Mouse (Mus musculus) ovary, postnatal 10 days (tissue): Measurements from ENCODE around the gene Klrb1f.
"Not testable (repeated sequence)": the region's sequence is repeated elsewhere in the genome, so short reads cannot be mapped to it uniquely, and the experiment has no call there.

Experiments
- DNase-seq: peaks from one replicate; pipeline ENCODE4 v3.0.0; 2022; ENCODE audit warnings: low spot score

The Klrb1f gene

DNA sequence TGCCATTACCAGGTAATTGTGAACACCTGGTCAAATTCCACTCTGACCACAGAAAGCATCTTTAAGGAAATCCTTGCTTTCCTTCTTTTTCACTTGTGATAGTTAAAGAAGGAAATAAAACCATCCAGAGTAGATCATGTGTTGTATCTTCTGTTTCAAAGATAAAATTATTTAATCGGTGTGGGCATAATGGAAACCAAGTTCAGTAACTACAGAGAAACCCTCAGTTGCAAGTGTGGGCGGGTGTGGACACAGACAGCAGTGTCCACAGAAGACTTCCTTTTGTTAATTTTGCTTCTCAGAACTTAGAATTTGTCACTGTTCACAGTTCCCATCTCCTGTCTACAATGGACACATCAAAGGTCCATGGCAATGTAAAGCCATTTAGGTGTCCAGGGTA is at the start of gene Klrb1f:
Klrb1f (plus strand) TSS at position 301 of the 400 bp plus-strand sequence.
- DNase-seq = no peak

DNA sequence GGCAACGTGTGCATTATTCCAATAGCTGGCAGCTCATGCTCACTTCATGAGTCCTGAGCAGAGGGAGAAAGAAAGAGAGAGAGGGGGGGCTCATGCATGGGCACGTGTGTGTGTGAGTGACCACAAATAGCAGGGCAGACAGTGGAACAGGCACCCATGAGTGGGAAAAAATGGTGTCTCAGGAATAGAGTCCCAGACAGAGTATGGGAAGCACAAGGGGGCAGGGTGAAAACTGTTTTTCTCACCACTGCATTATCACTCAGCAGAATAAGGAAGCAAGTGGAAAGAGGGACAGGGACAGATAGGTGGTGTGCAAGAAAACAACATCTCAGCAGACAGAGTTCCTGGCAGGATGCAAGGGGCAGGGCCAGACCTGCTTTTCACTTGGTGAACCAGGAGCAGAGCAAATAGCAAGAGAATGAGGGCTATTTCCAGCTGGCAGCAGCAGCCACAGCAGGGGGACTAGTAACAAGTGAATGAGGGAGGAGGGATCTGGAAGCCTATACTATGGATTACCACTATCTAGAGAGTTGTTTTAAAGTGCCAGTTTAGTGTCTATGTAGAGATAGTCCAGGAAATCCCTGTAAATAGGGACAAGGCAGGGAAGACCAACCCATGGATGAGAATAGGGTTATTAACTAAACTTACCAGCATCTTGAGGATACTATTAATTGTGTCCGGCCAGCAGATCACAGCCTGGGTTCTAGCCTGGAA is 49.5 kb upstream of the Klrb1f start:
- no peak for DNase-seq

DNA sequence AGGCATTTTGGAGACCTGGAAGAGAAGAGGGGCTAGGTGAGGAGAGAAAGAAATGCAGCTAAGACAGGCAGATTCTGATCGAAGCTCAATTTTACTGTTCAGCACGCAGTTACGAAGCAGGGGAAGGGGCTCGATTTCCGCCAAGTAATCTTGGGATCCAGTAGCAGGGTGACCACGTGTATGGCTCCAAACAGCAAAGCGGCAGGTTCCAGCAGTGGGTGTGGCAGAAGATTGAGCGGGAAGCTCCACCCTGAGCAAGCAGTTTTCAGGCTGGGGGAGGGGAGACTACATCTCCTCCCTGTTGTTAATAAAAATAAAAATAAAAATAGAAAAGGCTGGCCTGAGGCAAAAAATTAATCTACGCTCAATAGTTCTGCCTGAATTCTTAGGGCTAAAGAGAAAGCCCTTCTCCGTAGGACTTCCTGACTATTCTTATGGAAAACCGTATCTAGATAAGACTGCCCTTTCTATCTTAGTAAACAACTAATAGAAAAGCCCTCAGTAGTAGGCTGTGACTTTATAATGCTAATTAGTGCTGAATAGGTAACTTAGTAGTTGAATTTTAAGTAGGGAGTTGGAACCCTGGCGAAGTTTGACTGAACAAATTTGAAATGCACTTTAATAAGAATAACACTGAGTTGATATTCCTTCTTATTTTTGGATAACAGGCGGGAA is 48.8 kb upstream of the Klrb1f start:
- no peak for DNase-seq

DNA sequence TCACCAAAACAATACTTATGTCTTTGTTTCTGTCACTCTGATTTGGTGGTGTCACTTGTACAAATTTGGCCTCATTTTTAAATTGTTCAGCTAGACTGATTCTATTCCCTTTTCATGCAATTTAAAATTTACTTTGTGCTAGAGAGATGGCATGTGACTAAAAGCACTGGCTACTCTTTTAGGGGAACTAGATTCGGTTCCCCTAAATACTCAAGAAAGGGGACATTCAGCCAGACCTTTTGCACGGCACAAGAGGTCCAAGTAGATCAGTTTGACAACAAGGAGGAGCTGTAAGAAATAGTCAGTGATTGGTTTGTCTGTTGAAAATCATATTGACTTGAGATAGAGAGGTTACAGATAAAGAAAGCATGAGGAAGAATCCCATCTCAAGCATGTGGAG is 44.3 kb upstream of the Klrb1f start:
- DNase-seq = no peak

DNA sequence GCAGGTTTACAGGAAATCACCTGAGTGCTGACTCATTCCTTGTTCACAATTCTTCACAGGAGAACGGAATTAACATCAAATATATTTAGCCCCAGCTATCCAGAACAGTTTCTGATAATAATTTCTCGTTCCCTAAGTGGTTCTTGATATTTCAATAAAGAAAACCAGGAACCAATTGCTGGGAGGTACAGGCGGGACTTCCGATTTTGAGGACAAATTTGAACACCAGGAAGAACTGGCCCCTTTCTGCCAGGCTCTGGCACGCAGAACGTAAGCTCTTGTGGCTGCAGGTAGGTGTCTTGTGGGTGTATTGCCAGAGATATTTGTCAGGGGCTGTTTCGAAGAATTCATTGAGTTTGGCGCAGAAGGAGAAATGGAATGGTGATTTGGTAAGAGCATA is 37.1 kb upstream of the Klrb1f start:
- DNase-seq = no peak

DNA sequence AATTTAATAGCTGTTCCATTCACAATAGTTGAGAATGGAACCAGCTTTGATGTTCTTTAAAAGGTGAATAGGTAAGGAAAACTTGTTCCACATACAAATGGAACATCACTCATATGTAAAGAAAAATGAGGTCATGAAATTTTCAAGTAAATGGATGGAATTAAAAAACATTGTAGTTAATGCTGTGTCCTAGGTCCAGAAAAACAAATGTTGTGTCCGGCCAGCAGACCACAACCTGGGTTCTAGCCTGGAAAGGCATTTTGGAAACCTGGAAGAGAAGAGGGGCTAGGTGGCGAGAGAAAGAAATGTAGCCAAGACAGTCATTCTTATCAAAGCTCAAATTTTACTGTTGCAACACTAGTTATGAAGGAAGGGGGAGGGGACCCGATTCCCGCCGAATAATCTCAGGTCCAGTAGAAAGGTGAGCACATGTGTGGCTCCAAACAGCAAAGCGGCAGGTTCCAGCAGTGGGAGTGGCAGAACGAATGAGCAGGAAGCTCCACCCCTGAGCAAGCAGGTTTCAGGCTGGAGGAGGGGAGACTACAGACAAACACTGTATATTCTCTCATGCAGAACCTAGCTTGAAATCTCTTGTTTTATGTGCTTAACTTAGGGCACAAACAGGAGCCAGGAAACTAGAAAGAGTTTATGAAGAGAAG is 35.7 kb upstream of the Klrb1f start:
- DNase-seq = not testable (repeated sequence)

DNA sequence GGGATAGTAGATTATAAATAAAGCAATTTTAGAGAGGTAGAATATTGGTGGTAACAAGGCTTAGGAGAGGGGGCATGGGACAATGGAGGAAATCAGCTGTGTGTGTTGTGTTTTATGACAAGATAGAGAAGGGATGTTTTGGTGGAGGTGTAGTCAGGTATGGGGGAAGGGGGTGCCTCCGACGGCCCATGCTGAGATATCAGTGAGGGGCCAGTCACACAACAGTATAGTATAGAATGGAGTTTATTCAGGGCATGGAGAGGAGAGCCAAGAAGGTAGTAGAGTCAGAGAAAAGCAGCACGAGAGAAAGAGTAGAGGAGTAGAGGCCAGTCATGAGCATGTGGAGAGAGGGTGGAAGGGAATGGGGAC is 35.2 kb upstream of the Klrb1f start:
- DNase-seq = no peak

DNA sequence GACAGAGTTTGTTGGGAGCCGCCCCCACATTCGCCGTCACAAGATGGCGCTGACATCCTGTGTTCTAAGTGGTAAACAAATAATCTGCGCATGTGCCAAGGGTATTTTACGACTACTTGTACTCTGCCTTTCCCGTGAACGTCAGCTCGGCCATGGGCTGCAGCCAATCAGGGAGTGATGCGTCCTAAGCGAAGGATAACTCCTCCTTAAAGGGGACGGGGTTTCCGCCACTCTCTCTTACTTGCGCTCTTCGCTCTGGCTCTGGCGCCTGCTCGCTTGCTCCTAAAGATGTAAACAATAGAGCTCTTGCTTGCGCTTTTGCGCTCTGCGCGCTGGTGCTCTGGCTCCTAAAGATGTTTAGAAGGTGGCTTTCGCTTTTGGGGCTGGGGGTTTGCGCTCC is 33.7 kb upstream of the Klrb1f start:
- DNase-seq = not testable (repeated sequence)

DNA sequence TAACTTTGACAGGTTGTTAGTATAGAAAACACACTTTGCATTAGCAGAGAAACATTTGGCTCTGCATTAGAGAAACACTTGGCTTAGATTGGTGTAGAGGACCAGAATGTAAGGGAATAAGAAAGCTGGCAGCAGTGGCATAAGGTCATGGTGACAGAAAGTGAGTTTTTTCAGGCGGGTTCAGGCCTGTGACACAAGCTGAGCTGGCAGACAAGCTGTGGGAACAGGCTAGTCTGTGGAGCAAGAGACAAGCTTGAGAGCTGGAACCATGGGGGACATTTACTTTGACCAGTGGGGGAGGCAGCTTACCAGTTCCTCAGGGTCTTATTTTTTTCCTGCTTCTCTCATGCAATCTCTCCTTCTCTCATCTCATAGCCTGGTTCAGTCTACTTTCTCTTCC is 32.7 kb upstream of the Klrb1f start:
- no peak for DNase-seq

DNA sequence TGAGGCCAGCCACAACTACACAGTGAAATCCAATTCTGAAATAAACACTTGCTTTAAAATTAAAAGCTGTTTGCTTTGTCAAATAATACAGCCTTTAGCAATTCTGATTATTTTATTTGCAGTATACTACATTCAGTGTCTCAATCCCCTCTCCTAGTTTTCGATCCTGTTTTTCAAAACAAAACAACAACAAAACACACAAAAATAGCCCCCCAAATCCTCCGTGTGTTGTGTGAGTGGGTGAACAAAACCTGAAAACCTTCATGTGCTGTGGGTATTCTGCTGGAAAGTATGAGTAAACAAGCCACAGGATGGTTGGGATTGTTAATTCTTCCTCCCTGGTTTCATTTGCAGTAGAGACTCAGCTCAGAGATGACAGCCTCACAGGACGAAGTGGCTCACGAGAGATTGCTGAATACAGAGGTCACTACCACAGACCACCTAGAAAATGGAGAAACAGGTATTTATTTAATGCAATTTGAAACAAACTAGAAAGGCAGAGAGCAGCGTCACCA is 31.9 kb upstream of the Klrb1f start:
- no peak for DNase-seq

DNA sequence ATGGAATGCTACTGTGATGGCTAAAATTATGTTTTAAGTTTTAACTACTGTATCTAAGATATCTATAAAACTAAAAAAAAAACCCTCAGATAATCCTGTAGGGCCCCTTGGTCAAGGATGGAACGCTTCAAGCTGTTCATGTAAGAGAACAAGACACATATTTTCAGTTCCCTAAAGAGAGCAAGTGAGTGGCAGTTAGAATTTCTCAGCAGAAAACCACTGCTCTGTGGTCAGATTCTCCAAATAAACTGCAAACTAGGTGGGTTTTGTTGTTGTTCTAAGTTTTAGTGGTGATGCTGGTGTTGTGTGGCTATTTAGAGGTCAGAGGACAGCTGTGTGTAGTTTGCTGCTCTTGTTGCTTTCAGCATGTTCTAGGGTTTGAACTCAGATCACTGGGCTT is 31.3 kb upstream of the Klrb1f start:
- DNase-seq = no peak

DNA sequence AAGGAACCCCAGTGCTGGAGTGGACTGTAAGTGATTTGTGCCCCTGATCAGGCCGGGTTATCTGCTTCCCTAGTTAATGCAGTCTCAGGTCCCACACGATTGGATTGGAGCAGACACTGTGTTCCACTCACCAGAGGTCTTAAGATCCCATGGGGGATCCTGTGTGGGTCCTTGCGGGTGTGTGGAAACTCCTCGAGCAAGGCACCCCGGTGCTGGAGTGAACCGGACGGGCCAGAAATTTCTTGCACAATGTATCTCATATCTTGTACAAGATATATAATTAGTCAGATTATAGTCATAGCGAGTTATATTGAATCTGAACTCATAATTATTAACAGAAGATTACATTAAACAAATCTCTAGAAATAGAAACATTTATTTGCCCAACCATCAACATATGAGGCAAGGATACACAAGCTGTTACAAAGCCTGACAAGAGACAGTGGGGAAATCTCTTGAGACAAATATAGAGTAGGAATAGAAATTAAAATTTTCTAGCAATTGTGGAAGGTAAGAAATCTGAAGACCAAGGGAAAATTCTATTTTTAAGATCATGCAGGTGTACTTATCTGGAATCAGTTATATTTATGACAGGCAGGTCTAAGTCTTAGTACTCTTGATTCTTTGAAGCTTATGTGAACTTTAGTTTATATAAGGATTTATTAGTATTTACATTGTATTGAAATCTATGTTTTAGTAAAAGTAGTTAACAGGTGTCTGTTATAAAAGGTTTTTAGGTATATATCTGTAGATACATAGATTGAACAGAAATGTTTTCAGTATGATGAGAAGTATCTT is 18.1 kb upstream of the Klrb1f start:
- no peak for DNase-seq

DNA sequence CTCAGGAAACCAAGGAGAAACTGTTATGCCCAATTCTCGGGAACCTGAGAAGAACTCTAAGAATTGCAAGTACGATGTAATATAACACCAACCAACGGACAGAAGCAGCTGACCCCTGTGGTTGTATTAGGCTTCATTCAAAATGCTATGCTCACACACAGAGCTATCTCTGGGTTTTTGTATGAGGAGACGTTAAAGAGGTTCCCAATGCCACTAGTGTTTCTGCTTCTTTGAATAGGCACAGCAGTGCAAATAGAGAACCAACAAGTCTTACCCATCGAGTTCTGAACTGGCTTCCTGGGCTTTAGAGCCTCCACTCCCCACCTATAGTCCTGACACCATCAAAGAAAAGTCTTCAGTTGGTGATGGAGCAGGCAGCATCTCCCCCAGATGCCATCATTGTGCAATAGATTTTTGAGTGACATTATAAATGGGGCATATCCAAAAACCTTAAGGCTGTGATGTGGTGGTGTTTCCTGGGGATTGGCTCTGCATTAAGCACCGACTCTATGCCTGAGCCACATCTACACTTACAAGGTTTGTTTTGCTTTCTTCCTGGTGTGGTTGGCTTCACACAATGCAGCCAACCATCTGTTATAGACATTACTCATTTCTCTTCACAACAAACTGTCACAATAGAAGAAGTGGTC is 15.4 kb upstream of the Klrb1f start:
- DNase-seq = no peak

DNA sequence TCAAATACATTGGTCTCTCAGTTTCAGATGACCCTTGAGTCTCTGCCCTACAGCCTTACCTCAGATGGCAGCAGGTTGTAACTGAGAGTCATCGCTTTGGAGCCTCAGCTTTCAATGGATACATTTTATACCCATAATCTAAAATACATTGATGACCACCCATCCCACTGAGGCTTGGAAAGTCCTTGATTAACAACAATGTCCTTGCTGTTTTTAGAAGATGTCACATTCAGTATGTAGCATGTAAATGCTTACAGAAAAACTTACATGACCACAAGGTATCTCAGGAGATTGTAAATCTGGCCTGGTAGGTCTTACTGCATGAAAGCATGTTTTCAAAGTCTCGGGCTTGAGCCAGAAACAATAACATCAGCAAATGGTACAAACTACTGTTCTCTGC is 14.7 kb upstream of the Klrb1f start:
- no peak for DNase-seq

DNA sequence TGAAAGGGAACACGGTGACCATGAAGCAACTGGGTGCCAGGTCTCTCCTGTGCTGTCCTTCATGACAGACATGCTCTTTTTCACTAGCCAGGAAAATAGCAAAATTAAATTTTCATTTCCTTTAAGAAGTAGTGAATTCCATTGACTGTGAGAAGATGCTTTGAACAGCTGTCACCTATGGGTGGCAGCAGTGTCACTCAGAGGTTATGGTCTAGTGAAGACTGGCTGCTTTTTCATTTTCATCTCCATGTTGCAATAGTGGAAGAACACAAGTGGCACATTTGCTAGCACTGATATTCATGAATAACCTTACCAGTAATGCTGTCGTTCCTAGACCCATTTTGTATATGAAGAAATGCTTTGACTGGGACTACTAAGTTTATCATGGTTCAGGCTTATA is 12.3 kb upstream of the Klrb1f start:
- DNase-seq = no peak

DNA sequence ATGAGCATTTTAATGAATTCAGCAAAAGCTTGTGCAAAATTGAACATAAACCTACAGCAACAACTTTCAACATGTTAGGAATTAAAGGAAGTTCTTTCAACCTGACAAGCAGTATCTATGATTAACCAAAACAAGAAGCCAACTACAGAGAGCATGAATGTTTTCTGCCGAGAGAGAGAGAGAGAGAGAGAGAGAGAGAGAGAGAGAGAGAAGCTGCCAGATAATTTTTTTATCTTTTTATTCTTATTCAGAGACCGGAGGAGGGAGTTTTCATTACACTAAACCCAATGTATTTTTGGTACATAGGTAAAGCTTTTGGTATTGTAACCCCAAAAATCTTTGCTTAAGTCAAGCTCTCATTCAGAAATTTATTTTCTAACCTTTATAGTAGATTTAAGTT is 10.7 kb upstream of the Klrb1f start:
- DNase-seq = no peak

DNA sequence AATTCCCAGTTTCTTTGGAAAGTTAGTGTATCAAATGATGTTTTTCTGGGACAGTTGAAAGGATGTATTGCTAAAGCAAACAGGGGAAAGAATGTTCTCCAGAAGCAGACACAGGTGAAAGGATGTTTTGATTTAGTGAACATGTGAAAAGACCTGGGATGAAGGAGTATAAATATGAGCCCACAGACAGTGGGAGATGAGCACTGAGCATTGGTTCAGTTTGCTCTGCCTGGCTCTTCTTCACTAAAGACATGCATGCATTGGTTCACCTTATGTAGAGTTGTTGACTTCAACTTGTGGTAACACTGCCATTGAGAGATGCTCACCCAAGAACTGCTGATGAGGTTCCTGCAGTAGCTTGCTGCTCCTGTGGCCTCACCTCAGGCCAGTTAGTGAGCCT is 9.4 kb upstream of the Klrb1f start:
- DNase-seq = no peak

DNA sequence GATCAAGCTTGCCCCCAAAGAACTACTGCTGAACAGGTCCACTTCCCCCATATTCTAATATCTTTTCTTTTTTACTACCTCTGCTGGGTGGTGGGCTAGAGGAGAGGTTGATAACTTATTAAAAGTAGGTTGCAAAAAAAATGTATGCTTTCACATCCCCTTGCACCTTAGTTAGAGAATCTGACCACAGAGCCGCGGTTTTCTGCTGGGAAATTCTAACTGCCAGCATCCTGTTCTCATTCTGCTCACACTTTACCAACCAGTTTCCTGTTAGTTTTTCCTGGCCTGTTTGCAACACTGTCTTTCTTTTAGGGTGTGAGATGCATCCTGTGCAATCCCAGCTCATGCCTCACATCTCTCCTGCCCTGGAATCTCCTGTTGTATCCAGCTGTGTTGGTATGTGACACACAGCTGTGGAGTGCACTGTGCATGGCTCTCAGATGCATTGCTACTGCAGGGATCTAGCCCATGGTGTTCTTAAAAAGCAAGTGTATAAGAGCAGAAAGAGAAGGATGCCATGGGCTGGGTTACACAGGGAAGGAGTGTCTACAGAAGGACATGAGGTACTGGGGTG is 8.7 kb upstream of the Klrb1f start:
- no peak for DNase-seq

DNA sequence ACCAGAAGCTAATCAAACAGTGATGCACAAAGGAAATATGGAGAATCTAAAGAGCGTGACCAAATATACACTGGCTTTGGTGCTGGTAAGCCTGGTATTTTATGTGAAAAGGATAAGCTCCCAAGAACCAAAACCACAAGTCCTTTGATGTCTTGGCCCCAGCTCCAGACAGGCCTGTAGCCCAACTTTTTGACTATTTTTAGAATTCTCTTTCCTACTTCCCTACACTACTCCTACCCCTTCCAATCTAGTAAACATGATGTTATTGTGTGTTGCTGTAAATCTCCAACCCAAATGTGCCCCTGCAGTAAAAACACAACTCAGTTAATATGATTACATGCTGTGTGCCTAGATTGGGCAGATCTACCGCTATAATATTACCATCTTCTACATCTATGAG is 4.2 kb upstream of the Klrb1f start:
- DNase-seq = no peak

DNA sequence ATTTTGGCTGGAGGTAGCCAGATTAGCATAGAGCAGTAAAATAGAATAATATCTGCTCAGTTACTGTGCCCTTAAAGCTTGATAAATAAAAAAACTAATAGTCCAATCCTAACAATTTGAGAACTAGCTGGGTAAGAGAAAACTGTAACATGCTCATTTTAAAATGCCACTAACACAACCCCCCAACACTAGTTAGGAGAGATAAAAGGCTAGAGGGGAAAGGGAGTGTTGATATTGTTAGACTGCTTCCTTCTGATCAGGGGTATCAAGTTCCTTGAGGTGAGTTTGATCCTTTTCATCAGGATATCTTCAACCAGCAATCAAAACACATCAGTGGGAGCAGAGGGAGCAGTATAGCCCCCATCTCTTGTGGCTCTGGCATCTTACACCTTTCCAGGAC is 3.2 kb upstream of the Klrb1f start:
- DNase-seq = no peak

DNA sequence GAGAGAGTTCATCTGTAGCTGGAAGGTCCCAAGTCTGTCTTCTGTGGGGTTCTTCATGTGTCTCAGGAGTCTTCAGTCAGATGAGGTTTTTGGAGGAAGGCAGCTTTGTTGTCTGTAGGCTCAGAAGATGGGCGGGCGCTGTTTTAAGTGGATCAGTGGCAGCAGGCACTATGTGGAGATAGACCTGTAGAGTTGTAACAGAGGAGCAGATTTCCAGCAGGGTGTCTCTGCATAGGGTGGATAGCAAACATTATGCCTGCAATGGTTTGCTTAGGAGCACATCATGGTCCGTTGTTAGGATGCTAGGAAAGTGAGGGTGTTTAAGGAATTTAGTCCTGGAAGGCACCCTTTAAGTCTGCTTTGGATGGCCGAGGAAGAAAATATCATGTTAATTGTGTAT is 2.7 kb downstream of the Klrb1f start:
- DNase-seq = no peak
